Mouse (Mus musculus): ENCODE measurements around the gene Zfp710.

Gene Zfp710

DNA sequence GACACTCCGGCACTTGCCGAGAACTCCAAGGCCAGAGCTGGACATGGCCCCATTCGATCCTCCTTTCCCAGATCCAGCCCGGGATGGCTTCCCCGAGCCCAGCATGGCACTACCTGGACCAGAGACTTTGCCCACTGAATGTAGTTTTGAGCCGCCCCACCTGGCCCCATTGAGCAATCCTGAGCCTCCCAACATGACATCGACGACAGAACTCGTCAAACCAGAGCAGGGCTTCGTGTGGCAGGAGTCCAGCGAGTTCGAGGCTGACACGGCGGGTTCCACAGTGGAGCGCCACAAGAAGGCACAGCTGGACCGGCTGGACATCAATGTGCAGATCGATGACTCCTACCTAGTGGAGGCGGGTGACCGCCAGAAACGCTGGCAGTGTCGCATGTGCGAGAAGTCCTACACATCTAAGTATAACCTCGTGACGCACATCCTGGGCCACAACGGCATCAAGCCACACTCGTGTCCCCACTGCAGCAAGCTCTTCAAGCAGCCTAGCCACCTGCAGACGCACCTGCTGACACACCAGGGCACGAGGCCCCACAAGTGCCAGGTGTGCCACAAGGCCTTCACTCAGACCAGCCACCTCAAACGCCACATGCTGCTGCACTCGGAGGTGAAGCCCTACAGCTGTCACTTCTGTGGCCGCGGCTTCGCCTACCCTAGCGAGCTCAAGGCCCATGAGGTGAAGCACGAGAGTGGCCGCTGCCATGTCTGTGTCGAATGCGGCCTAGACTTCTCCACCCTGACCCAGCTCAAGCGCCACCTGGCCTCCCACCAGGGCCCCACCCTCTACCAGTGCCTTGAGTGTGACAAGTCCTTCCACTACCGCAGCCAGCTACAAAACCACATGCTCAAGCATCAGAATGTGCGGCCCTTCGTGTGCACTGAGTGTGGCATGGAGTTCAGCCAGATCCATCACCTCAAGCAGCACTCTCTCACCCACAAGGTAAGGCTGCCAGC lies 57.3 kb downstream of the Zfp710 start:
- no peak for DNase-seq

DNA sequence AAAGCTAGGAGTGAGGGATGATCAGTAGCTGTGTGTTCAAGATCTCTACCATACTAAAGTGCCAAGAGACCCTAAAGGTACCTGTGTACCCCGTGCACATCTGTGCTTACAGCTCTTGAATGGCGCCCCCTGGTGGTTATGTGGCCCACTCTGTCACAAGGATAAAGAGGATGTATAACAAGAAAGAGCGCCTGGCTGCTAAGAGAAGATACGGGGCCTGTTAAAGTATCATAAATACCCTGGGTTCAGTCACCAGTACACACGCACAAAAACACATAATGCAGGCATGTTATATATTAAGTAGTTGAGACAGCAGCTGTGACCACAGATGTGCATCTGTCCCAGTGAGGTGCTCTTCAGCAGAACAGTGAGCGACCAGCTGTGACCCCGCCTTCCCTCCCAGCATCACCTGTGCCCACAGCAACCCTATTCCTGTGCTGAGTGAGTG lies 59.9 kb downstream of the Zfp710 start:
- DNase-seq: peak; percentile 78

DNA sequence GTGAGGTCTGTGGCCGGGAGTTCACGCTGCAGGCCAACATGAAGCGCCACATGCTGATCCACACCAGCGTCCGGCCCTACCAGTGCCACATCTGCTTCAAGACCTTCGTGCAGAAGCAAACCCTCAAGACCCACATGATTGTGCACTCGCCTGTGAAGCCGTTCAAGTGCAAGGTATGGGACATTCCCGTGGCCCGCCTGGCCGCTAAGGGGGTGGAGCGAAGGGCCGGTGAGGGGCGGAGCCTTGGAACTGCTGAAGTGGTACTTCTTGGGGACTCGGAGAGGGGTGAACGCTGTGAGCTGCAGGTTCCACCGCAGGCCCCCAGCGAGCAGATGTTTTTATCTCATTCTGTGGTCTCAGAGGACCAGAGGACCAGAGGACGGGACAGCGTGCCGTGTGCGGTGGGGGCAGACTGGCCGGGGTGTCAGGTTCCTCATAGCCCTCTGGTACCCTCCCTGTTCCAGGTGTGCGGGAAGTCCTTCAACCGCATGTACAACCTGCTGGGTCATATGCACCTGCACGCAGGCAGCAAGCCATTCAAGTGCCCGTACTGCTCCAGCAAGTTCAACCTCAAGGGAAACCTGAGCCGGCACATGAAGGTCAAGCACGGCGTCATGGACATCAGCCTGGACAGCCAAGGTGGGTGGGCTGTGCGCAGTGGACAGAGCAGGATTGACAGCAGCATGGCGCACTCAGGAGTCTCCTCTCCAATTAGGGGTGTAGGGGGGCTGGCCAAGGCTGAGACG lies 61.5 kb downstream of the Zfp710 start:
- no peak for DNase-seq

DNA sequence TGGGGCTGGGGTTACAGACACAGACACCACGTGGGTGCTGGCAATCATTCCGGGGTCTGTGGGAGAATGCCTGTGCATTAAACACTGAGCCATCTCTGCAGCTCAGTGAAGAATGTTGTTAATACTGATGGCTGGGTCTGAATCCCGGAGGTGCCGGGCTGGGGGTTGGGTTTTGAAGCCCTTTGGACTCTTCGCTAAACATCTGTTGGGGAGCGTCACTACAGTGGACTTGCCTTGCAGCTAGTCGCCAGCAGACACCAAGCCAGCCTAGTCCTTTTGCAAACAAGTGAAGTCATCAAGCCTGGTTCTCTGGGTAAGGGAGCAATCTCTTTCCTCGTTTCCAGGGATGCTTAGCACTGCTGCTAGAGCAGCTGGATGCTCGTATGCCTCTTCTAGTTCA lies 63.6 kb downstream of the Zfp710 start:
- no peak for DNase-seq

DNA sequence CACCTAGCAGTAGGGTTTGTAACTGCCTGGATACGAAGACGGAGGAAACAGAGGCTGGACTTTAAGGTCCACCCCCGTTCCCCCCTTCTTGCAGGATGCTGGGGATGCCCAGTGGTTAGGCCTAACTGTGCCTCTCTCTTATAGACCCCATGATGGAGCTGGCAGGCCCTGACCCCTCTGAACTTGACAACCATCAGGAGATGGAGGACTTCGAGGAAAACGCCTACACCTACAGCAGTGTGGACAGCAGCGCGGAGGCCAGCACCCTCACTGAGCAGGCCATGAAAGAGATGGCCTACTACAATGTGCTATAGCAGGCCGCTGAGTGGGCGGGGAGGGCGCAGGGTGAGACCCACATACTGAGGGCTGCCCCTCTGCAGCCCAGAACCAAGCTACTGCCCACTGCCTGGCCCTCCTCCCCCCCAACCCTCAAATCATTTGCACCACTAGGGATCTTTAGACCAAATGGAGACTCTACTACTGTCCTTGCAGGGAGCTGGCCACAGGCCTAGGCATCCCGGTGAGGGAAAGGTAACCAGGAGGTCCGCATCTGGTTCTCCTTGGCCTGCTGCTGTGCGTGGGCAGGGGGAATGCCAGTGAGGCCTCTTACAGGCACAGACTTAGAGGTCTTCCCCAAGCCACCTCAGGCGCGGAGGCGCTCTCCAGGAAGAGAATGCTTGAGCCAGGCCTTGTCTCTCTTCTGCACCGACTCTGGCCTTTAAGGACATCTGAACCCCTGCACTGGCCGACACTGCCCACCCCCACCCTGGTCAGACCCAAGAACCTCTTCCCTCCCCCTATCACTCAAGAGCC lies 65.8 kb downstream of the Zfp710 start:
- DNase-seq: no peak

DNA sequence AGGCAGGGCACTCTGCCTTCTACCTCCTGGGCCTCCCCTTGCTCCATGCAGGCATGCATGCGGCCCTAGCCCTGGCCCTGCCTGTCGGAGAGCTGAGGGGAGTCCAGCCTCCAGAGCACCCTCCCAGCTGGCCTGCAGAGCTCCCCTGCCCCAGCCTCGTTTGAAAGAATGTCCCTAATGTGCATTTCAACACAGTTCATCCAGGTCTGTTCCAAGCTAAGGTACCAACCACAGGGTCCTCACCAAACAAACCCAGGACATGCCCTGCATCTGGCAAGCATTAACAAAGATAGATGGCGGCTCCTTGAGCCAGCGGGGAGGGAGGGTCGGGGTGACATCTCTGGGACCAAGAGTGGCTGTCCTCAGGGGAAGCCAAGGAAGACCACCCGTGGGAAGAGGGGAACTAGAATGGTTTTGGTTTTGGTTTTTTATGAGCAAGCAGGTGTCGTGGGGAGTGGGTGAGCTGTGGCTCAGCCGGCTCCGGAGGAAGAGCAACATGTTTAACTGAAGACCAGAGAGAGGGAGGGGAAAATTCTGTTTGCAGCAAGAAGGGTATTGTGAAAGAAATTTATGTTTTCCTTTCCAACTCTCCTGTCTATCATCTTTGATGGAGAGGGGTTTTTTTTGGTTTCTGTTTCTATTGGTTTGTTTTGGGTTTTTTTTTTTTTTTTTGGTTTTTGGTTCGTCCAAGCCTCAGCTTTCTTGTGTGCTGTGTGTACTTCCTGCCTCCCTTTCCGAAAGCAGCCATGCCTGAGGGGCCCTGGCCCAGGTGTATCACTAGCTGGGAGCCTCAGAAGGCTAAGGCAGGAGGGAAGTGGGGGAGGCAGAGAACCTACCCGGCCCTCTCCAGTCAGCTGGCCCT lies 66.6 kb downstream of the Zfp710 start:
- DNase-seq: peak; percentile 83

DNA sequence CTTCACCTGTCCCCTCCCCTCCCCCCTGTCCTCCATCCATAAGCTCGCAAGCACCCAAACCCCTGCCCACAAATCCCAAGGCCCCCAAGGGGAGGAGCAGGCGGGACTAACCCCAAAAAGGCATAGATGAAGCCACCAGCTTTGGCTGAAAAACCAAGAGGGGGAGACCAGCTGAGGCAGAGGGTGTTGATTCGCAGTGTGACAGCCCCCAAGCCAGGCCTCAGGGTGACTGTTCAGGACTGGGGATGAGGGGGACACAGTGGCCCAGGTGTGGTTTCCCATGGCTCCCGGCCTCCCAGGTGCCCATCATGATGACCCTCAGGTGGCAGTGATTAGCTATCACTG lies 67.2 kb downstream of the Zfp710 start:
- DNase-seq: no peak

DNA sequence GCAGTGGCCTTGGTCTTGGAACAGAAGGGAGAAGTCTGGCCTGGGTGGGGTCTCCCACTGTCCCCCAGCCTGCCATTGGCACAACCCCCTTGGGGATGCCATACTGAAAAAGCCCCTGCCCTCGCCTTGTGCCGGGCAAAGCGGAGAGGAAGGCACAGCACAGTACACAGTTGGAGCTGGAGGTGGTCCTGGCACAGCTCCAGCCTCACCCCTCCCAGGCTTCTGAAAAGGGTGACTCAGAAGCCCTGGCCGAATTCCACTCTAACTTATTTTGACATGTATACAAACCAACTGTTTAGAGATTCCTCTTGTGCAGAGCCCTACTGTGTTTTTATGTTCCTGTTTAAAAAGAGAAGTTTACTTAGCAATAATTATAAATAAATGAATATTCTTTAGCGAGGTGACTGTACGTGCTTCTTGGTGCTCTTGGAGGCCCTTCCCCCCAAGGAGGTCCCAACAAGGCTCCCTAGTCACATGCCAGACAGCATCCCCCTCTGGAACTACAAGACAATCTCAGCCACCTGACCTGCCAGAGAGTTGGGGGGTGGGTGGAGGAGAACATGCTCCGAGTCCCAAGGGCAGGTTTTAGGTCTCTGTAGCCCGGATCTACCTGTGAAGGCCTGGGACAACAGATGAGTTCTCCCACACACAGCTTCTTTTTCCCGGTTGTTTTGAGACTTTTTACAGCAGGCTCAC lies 67.9 kb downstream of the Zfp710 start:
- peak; percentile 39 for DNase-seq

DNA sequence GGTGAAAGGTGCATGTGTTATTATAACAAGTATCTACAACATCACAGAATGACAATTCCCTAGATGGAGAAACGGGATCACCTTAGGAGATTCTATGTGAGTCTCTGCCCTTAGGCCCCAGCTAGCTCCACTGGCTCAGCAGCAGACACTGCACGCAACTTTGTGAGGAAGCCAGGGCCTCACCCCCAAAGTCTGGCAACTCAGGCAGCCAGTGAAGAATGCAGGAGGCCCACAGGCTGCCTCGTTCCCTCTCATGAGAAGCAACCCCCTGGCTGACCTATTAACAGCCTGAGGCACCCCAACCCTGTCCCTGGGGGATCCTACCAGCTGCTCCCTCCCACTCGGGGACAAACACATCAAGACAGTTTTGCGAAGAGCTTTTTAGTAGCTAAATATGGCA lies 69.9 kb downstream of the Zfp710 start:
- no peak for DNase-seq

DNA sequence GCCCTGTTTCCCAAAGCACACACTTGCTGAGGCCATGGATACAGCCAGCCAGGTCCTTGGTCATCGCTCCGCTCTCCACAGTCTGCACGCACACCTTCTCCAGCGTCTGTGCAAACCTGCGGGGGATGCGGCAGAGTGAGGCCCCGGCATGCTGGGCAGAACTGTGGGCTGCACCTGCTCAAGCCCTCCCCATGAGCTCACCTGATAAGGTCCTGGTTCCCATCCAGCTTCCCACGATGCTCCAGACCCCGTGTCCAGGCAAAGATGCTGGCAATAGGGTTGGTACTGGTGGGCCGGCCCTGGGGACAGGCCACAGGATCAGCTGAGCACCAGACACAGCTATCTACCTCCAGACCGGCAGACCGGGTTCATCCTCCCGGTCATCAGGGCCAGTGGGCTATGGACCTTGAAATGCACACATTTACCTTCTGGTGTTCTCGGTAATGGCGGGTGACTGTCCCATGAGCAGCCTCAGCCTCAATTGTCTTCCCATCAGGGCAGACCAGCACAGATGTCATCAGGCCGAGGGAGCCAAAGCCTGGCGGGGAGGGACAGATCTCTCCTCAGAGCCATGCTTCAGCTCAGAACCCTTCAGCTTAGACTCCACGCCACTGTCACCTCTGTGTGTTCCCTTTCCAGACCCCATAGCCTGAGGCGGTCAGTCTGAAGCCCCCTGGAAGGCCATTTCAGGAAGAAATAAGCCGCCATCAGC lies 71.1 kb downstream of the Zfp710 start:
- DNase-seq: no peak

DNA sequence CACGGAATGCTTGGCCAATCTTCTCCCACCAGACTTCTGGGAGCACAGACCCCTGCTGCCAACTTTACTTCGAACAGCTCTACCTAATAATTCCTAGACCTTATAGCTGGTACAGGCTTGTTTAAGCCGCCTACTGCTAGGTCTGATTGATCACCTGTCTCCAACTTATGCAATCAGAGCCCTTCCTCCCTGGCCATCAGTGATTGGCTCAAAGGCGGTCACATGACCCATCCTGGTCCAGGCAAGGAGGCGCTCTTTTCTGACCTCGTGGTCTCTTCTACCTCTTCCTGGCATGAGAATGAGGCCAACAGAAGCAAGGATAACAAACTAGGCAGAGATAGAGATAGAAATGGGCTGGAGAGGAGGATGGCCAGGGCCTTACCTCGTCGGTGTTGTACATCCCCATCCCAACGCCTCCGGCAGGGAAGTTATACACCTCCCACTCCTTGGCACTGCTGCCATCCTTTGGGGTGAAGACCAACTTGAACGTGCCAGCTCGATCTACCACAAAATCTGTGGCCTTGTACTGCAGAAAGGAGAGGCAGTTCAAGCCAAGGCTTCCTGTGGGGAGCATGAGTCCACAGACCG lies 73.9 kb downstream of the Zfp710 start:
- DNase-seq: no peak

DNA sequence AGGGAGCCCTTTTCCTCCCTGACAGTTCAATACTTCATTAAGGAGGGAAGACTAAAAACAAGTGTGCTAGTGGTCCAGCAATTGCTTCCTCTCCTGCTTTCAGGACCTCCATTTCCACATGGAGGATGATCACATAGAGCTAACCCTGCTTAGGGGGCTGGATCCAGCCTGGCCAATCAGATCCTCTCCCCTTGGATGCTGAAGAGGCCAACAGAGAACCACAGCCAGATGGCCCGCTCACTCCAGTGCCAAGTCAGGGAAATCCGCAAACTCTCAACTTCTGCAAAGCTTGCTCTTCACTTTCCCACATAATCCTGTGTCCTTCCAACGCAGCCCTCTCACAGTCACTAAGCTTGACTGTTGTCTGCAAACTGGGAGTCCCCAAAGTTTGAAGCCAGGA lies 78.7 kb downstream of the Zfp710 start:
- no peak for DNase-seq

DNA sequence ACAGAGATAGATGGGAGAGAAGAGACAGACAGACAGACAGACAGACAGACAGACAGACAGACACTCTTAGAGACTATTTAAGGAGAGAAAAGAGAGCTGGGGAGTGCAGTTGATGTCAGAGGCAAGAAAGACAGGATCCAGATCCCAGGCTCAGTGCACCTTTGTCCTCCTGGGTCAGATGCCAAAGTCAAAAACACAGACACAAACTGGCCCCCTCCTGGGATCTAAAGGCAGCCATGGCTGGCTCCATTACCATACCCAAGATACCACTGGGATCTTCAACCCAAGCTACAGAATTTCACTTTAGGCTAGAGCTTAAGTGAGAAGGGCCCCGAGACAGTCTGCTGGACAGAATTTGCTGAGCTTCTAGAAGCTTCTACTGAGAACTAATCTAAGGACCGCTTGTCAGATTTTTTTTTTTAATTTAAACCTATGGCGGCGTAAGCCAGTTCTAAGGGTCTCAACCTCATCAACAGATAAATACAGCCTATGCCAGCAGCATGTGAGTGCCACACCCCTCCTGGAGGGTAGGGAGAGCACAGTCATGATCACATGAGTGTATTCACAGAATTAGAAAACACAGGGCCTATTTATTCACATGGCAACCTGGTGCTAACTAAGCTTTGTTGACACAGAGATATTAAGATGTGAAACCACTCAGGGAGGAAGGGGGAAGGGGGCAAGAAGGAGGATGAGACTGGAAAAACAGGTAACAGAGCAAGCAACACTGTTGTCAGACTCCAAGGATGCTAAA lies 81.2 kb downstream of the Zfp710 start:
- DNase-seq: no peak

DNA sequence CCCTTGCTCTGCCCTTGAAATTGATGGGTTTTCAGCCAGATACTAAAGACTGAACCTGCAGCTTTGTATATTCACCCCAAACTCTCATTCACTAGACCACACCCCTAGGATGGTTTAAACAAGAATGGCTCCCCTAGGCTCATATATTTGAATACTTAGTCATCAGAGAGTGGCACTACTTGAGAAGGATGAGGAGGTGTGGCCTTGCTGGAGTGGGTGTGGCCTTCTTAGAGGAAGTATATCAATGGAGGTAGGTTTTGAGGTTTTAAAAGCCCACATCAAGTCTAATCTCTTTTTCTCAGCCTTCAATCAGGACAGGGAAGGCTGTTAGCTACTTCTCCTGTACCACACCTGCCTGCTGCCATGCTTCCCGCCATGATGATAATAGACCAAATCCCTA lies 81.8 kb downstream of the Zfp710 start:
- DNase-seq: no peak

DNA sequence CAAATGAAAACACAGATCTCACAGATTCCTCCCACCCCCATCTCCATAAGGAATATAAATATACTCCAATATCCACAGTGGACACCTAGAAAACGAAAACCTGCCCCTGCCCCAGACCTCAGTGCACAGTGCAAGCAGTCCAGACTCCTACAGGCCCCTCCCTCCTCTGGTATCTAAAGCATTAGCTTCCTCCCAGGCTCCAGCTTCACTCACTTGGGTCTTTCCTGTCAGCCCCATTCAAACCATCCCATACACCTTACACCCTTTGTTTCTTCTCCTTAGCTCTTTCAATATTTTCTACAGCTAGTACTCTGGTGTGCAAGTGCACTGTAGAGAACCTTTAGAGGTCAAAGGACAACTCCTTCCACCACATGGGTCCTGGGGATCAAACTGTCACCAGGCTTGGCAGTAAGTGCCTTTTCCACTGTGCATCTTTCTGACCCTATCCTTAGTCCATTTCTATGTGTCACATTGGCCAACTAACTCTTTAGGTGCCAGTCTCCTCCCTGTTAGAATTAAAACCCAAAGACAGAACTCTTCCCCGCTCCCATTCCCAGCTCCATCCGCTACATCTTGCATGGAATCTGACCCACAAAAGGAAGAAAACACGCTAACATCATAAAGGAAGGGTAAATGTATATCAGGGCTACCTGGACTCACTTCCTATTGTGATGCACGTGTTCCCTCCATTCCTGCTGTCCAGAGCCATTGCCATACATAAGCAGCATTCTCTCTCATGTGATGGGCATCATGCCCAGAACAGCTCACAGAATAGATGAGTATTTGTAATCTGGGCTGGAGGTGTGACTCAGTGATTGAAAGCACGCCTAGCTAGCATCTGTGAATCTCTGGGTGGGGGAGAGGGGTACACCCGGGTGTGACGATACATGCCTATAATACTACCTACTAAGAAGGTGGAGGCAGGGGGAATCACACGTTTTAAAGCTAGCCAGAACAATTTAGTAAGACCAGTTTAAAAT lies 86.7 kb downstream of the Zfp710 start:
- no peak for DNase-seq

DNA sequence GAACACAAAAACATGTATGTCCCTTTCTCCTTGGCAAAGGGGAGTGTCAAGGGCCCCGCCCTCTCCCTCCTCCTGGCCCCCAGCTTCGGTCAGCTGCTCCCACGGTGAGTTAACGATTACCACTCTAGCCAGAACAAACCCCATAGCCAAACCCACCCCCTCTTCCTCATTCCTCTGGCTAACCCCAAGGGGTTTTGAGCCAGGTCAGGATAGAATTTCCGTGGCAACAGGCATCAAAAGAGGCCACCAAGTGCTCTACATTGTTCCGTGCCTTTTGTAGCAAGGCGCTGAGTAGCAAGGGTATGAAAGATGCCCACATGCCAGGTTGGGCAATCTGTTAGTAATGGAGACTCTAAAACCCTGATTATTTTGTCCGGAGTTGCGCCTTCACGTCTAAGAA lies 89.4 kb downstream of the Zfp710 start:
- DNase-seq: peak; percentile 16

DNA sequence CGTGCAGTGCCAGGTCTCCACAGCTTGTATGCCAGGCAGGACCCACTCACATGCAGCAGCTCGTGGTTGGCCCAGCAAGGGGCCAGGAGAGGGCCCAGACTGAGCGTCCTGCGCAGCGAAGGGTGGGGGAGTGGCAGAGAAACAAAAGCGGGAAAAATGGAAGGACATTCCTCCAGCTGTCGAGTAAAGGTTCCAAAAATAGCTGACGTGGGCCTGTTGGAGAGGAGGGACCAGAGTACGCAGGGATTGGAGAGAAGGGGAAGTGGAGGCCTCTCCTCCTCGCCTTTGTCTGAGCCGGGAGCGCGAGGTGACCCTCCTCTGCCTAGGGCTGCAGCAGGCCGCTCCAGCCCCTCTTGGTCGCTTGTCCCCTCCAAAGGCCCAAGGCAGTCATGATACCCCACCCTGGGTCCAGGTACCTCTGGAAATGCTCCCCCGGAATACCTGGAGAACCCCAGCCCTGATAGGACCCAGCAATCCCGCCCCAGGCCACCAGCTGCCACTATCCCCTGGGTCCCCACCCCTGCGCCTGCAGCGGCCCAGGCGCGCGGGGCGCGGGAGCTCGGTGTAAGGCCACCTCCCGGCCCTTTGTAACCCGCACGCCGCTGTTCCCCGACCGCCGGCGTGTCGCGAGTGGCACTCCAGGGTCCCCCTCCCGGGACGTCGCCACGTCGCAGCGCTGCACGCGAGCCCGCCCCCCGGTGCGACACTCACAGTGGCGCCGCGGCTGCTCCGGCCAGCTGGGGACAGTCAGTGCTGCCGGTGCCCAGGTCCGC lies 90.0 kb downstream of the Zfp710 start:
- DNase-seq: peak; percentile 60

DNA sequence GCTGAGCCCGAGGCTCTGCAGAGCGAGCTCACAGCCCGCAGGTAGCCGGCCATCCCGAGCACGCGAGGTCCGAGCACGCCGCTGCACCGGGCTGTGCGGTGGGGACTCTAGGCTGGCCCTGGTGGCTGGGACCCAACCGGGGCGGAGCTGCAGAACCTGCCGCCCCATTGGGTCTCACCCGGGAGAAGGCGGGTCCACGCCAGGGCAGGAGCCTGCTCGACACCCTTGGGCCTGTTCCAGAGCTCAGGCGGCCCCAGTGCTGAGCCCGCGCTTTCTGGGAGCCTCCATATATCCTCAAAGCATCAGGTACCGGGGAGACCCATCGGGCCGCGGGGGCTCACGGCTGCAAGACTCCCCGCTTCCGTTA lies 90.6 kb downstream of the Zfp710 start, which contains the start of gene Idh2:
TSS of gene Idh2 (minus strand) at position 169 of the 367 bp plus-strand sequence.
- DNase-seq: peak; percentile 92
